ENCODE assay signal across 7 mouse cellular contexts in genomic region chr10:118370443-118370842, GRCm38 (mm10). TPM values are rescaled to one million over a fixed set of nuclear protein-coding genes. Genes with fewer than 3 reads are reported as not detected.
DNase-seq lines count a peak whose midpoint lies in the region; ATAC-seq lines count a peak whose summit lies in the region.

No protein-coding gene starts in this region.

- no peak overlapping the region for H3K4me3 ChIP-seq in midbrain, embryonic 13.5 days (replicated peaks)

- WGBS in midbrain, embryonic 13.5 days, result 9% methylated on average over 10 of the region's 10 CpGs

- H3K4me2 ChIP-seq in midbrain, embryonic 13.5 days (replicated peaks), result peak overlapping the region; percentile 40

- no peaks in the 10 kb centered on the region for H3K27me3 ChIP-seq in midbrain, embryonic 13.5 days

- no peak overlapping the region for H3K27ac ChIP-seq in midbrain, embryonic 13.5 days

- peak; percentile 69 for DNase-seq in adrenal gland, adult 8-10 months
- peak; percentile 82 for DNase-seq in embryo, embryonic 9.5 days (ENCODE audit: extremely low spot score)
- peak; percentile 95 for DNase-seq in heart, adult 11 months
- peak; percentile 39 for DNase-seq in kidney, adult 11 months
- DNase-seq in left cerebral cortex, postnatal 4 days, result peak; percentile 88
- peak; percentile 46 for DNase-seq in spleen, adult 12 weeks (ENCODE audit: low spot score)

- H3K9me3 ChIP-seq in midbrain, embryonic 13.5 days, result no peaks in the 10 kb centered on the region; the same call in 1 of the 2 replicates

- H3K4me1 ChIP-seq in midbrain, embryonic 13.5 days (replicated peaks), result no peaks in the 10 kb centered on the region

- no peak overlapping the region for H3K9ac ChIP-seq in midbrain, embryonic 13.5 days (replicated peaks)

- intact Hi-C loops in left cerebral cortex, postnatal 4 days (cut with DNase I), result no loop called here

- peak; percentile 91 for ATAC-seq in midbrain, embryonic 13.5 days

- H3K36me3 ChIP-seq in midbrain, embryonic 13.5 days, result no peaks in the 10 kb centered on the region

RNA-seq across cellular contexts. Expression of gene Gm9049, which starts 16.5 kb away (rescaled TPM):
- under 1 TPM in 1 of 4 experiments, not detected in 3; 0.15 TPM for total RNA-seq in adrenal gland, adult 8-10 months (2022)
- not detected for total RNA-seq in left cerebral cortex, postnatal 4 days (2021)
- not detected in 2 replicates for polyA plus RNA-seq in midbrain, embryonic 13.5 days (2015; fragmentation: Nextera tagmentation; extraction: Ambion mirVana)

RNA-seq across cellular contexts. Expression of gene Gm9048, which starts 22.0 kb away (rescaled TPM):
- total RNA-seq in adrenal gland, adult 8-10 months (2022), result not detected
- not detected for total RNA-seq in left cerebral cortex, postnatal 4 days (2021)
- polyA plus RNA-seq in midbrain, embryonic 13.5 days (2015; fragmentation: Nextera tagmentation; extraction: Ambion mirVana), result 0.14 TPM in 1 of 2 replicates, not detected in the other

RNA-seq across cellular contexts. Expression of gene Gm9046, which starts 27.4 kb away (rescaled TPM):
- not detected for total RNA-seq in adrenal gland, adult 8-10 months (2022)
- not detected for total RNA-seq in left cerebral cortex, postnatal 4 days (2021)
- not detected in 2 replicates for polyA plus RNA-seq in midbrain, embryonic 13.5 days (2015; fragmentation: Nextera tagmentation; extraction: Ambion mirVana)

RNA-seq across cellular contexts. Expression of gene Gm9045, which starts 32.8 kb away (rescaled TPM):
- total RNA-seq in adrenal gland, adult 8-10 months (2022), result under 1 TPM in 1 of 4 experiments, not detected in 3; 0.15 TPM
- total RNA-seq in left cerebral cortex, postnatal 4 days (2021), result not detected
- polyA plus RNA-seq in midbrain, embryonic 13.5 days (2015; fragmentation: Nextera tagmentation; extraction: Ambion mirVana), result not detected in 2 replicates

RNA-seq across cellular contexts. Expression of gene Gm9044, which starts 38.2 kb away (rescaled TPM):
- not detected for total RNA-seq in adrenal gland, adult 8-10 months (2022)
- not detected for total RNA-seq in left cerebral cortex, postnatal 4 days (2021)
- polyA plus RNA-seq in midbrain, embryonic 13.5 days (2015; fragmentation: Nextera tagmentation; extraction: Ambion mirVana), result 0.11 TPM in 1 of 2 replicates, not detected in the other

Comparison
In these comparisons a context has a peak if more than half of its experiments do, and no peak if none do; other contexts are left out.
1. DNase-seq: peak in every context shown above with its lines; median percentile 95 in heart, adult 11 months; 88 in left cerebral cortex, postnatal 4 days; 82 in embryo, embryonic 9.5 days; 69 in adrenal gland, adult 8-10 months; 46 in spleen, adult 12 weeks; 39 in kidney, adult 11 months.